Mouse (Mus musculus): ENCODE data around the gene Ddx3x. TPM values are rescaled to one million over a fixed set of nuclear protein-coding genes. Genes with fewer than 3 reads are reported as not detected.
"Not testable (repeated sequence)": the region's sequence is repeated elsewhere in the genome, so short reads cannot be mapped to it uniquely, and the experiment has no call there.

Ddx3x gene
- polyA plus RNA-seq, 3 experiments from 2014 or later = 34.9 to 48.8 (median 37.7) TPM

- ATAC-seq = peak; percentile 36
Observed at GRCm38 (mm10) chrX:13281329-13282088, 739 bp downstream of the Ddx3x start.

- peak; percentile 10 for ATAC-seq
Observed at GRCm38 (mm10) chrX:13282089-13282850, 1.5 kb downstream of the Ddx3x start.

DNA sequence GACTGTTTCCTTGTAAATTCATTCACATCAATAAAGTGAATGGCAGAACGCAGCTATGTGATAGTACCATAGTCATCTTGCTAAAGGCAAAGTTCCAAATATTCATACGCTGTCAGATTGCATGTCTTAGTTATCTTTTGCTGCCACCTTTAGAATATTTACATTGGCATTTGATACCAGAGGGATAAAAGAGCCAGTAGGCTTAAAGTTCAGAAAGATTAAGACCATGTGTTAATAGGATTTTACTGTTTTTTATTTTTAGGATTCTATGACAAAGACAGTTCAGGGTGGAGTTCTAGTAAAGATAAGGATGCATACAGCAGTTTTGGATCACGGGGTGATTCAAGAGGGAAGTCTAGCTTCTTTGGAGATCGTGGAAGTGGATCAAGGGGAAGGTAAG is 5.0 kb downstream of the Ddx3x start:
- no peak for ATAC-seq

DNA sequence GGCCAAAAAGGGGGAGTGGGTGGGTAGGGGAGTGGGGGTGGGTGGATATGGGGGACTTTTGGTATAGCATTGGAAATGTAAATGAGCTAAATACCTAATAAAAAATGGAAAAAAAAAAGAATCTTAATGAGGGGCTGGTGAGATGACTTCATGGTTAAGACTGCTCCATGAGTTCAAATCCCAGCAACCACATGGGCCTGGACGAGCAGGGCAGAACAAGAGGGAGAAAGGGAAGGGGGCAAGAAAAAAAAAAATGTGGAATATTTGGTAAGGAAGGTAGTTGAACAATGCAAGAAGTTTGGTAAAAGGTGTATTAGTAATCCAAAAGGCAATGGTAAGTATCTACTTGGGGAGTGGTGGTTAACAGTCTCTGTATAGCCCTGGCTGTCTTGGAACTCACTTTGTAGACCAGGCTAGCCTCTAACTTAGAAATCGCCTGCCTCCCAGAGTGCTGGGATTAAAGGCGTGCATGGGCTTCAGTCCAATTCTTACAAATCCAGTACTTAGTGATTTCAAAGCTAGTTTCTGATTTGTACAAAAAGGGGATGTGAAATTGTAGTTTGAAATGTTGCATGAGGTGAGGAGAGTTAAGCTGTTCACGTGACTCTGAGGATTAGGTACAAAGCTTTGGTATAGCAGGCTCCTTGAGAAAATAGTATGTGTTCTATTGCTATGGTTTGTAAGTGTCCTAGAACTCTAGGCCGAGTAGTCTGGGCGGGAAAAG is 13.9 kb downstream of the Ddx3x start:
- no peak for ATAC-seq

- peak; percentile 21 for ATAC-seq
Observed at GRCm38 (mm10) chrX:13295229-13295571, 14.4 kb downstream of the Ddx3x start.

- ATAC-seq = not testable (repeated sequence)
Observed at GRCm38 (mm10) chrX:13296241-13296640, 15.5 kb downstream of the Ddx3x start.

- no peak for ATAC-seq
Observed at GRCm38 (mm10) chrX:13306190-13306589, 25.4 kb downstream of the Ddx3x start.

- peak; percentile 48 for ATAC-seq
Observed at GRCm38 (mm10) chrX:13311396-13311795, 30.6 kb downstream of the Ddx3x start.

DNA sequence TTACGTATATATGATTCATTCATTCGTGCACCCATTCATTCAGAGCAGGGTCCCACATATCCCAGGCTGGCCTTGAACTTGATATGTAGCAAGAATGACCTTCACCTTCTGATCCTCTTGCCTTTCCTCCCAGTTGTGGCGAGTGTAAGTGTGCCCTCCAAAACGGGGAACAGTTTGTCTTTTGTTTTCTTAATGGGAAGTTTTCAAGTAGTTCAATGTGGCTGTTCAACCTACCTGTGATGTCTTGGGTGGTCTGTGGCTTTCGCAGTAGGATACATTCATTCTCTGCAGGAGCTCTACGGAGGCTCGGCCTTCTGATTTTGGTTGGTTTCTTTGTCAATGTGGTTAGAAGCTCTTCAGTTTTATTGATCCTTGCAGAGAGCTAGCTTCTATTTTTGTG is 48.8 kb downstream of the Ddx3x start:
- ATAC-seq = no peak

Other genes with a start within 250 kb of the Ddx3x start
- gene Usp9x, start 209.5 kb upstream of the Ddx3x start, polyA plus RNA-seq (2017; shearing (Covaris generic)) = 10 to 100 TPM; 27.7 to 35.2 (median 34.4) TPM
- under 1 TPM in 1 of 3 experiments, not detected in 2; 0.07 TPM for gene Nyx, start 185.1 kb downstream of the Ddx3x start, polyA plus RNA-seq (2017; shearing (Covaris generic))